Mouse (Mus musculus): Measurements from ENCODE around the gene Pnpla2.
A peak's percentile ranks its signal among the peaks of the same experiment; 100 is the strongest.

Pnpla2 gene

DNA sequence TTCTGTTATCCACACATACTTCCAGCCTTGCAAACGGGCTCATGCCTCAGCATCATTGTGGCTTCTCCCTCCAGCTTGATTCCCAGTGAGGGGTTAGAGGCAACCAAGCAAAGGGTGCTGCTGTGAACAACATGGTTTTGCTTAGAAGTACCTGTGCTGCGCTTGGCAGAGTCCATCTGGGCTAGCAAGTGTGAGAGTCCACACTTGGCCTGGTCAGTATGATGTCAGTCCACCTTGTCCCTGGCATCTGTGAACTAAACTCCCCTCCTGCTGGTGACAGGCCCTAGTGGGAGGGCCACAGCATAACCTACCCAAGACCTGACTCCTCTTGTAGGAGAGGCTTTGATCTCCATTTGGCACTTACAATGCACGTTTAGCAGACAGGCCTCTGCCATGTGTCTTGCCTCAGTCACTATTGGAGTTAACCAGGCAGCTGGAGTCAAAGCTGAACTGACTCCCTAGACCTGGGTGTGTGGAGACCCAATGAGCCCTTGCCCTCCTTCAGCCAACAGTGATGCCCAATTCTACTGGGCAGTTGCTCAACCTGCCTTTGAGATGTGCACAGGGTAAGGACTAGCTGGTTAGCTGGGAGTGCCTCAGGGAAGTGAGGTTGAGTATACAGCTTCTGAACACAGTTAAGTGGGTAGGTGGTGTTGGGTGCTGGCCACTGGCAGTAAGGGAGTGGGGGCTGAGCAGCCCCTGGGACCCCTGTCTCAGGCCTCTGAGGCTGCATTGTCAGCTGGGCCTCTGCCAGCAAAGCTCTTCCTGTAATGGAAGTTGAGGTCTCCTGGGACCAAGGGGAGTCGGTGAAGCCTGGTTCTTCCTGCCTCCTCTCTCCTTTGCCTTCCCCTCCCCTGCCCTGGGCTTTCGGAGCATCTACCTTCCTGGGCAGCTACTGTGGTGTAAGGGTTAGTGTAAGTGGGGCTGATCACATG, 29.5 kb downstream of the Pnpla2 start:
- no peak for DNase-seq

GRCm38 (mm10) chr7:141485186-141485585, 30.2 kb downstream of the Pnpla2 start:
- no peak for DNase-seq

DNA sequence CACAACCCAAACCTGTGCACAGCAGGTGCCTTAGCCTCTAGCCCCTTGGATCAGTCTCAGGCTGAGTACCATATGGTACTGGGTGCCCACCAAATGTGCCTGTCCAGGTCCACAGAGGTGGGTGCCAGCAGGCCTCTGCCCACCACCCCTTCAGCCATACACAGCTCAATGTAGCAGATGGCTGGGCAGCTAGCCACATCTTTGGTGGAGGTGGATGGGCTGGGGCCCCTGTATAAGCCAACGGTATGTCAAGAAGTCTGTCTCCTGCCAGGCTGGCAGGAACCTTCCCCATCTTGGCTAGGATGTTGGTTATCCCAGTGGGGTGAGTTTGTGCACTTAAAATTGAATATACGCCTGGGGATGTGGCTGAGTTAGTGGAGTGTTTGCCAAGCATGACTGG, 30.6 kb downstream of the Pnpla2 start:
- DNase-seq: no peak

- DNase-seq: no peak
Measured at GRCm38 (mm10) chr7:141486239-141486638, 31.2 kb downstream of the Pnpla2 start.

- DNase-seq: no peak
Measured at GRCm38 (mm10) chr7:141487141-141487540, 32.1 kb downstream of the Pnpla2 start.

DNA sequence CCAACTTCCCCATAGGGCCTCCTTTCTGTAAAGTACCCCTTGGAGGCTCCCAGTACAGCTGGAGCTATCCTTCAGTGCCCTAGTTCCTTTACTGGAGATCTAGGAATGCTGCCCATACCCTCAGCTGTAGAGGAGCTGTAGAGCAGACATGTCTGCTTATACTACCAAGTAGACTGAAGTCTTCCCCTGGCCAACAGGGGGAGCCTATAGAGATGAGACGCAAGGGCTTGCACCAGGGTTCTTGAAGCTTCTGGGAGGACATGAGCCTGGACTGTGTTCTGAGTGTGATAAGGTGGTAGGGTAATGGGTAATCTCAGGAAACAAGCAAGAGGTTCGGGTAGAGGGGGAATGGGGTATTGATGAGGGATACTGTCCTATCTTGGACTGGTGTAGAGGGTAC, 36.2 kb downstream of the Pnpla2 start:
- peak in 1 of 2 experiments; percentile 19 for DNase-seq

DNA sequence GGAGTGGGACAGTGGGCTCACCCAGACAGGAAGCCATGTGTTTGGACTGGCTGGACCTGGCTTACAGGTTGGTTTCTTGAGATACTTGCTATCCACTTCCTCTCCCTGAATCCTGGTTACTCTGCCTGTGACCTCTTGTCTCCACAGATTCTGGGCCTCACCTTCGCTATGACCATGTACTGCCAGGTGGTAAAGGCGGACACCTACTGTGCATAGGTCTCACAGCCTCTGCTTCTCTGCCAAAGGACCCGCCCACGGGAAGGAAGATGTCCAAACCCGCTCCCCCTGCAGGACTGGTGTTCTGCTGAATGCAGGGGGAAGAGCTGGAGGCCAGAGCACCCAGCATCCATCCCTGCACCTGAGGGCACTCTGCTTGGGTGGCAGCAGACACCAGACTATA, 37.7 kb downstream of the Pnpla2 start:
- DNase-seq: no peak

DNA sequence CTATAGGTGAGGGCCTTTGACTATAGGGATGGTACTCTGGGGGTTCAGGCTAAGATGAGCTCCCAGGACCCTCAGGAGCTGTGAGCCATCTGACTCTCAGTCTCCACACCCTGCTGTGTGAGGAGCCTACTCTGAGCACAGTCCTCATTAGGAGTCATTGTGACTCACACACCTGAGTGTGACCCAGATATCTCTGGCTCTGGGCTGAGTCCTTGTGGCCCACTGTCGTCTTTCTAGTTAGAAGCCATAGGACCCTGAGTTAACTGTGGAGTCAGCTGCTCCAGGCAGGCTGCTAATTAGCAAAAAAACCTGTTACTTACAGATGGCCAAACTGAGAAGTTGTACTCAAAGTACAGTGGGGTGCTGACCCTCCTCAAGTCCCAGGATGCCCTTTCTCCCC, 38.7 kb downstream of the Pnpla2 start:
- no peak for DNase-seq

DNA sequence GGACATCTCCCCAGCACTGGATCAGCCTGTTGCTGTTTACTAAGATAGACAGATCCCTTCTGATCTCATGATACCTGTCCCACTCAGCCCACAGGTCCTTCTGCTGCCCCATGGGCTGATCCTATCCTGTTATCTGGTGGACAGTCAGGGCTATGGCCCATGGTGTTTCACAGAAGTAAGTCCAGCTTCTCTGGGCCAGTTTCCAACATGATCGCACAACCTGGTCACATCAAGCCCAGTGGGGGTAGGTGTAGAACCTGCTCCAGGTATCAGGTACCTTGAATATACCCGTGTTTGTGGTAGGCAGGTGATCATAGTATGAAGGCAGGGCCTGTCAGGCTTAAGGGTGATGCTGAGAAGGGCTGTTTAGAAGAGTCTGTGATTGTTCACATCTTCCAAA, 40.4 kb downstream of the Pnpla2 start:
- DNase-seq: no peak

GRCm38 (mm10) chr7:141495940-141496339, 40.9 kb downstream of the Pnpla2 start:
- DNase-seq: no peak

- DNase-seq: no peak
Measured at GRCm38 (mm10) chr7:141497600-141497999, 42.6 kb downstream of the Pnpla2 start.

DNA sequence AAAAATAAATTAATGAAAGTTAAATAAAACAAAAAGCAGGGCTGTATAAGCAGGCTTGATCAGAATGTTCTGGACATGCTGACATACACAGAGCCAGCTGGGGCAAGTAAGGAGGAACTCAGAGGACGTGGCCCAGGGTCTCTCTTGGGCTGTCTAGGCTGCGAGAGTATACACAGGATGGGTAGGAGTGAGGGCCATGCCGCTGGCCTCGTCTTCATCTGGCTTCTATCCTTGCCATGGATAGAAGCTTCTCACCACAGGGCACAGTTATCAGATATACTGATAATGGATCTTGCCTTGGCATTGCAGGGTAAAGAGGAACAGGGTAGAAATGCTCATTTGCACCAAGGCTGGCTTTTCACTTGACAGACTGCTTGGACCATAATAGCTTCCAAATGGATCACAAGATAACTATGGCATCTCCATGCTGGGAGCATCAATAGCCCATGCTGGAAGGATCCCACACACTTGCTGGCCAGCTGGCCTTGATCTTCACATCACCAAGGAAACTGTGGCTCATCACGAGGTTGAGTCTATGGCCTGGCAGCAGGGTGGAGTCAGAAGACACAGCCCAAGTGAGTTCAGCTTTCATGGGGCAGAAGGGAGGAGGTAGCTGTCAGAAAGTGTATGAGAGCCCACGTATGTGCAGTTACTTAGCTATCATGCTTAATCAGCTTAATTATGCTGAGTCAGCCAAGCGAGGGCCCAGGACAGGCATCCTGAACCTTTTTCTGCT, 47.0 kb downstream of the Pnpla2 start:
- no peak for DNase-seq

- DNase-seq: no peak
Measured at GRCm38 (mm10) chr7:141502556-141502905, 47.5 kb downstream of the Pnpla2 start.

DNA sequence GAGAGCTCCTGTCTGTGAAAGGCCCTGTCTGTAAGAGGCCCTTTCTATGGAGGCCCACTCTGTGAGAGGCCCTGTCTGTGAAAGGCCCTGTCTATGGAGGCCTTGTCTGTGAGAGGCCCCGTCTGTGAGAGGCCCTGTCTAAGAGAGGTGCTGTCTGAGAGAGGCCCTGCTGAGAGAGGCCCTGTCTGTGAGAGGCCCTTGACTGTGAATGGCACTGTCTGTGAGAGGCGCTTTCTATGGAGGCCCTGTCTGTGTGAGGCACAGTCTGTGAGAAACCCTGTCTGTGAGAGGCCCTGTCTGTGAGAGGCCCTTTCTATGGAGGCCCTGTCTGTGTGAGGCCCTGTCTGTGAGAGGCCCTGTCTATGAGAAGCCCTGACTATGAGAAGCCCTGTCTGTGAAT, 51.3 kb downstream of the Pnpla2 start:
- DNase-seq: no peak

GRCm38 (mm10) chr7:141508160-141508559, 53.2 kb downstream of the Pnpla2 start:
- DNase-seq: no peak

GRCm38 (mm10) chr7:141510196-141510595, 55.2 kb downstream of the Pnpla2 start:
- no peak for DNase-seq
